Mouse (Mus musculus) forebrain, embryonic 10.5 days (tissue): Measurements from ENCODE around the gene Nol11. TPM values are rescaled to one million over a fixed set of nuclear protein-coding genes. Genes with fewer than 3 reads are reported as not detected.

ENCODE experiments used
- DNase-seq: peaks from one replicate; pipeline ENCODE4 v3.0.0-alpha.2; 2017; ENCODE audit warnings: low spot score; ENCODE audit errors: extremely low spot score
- H3K27ac ChIP-seq: fragments of 300-500 bp; sonication (generic); 2 replicates; pipeline ENCODE4 v1.5.1; 2016; ENCODE audit warnings: mild to moderate bottlenecking
- H3K27me3 ChIP-seq: fragments of 300-500 bp; sonication (generic); 2 replicates; pipeline ENCODE4 v1.6.1; 2016; ENCODE audit warnings: mild to moderate bottlenecking; ENCODE audit not compliant: poor library complexity, severe bottlenecking
- H3K36me3 ChIP-seq: fragments of 300-500 bp; sonication (generic); replicated peaks from 2 replicates; pipeline ENCODE4 v1.6.1; 2016; ENCODE audit warnings: mild to moderate bottlenecking, moderate library complexity
- H3K4me1 ChIP-seq: fragments of 300-500 bp; sonication (generic); 2 replicates; pipeline ENCODE4 v1.6.1; 2016
- H3K4me3 ChIP-seq: fragments of 300-500 bp; sonication (generic); 2 replicates; pipeline ENCODE4 v1.5.1; 2016; ENCODE audit warnings: mild to moderate bottlenecking, moderate library complexity
- H3K9me3 ChIP-seq: fragments of 300-500 bp; sonication (generic); 2 replicates; pipeline ENCODE4 v1.6.1; 2016; ENCODE audit warnings: mild to moderate bottlenecking, moderate library complexity
- WGBS: fragments of 180-500 bp; shearing (Covaris S2); methylation state at CpG from one replicate; pipeline ENCODE4 v1.1.7; 2016; 5-methylcytosine and 5-hydroxymethylcytosine counted together
- polyA plus RNA-seq: library from polyadenylated mRNA; unstranded; fragments of >200 nt; fragmentation: Nextera tagmentation; extraction: Ambion mirVana; gene quantifications from 2 replicates; pipeline ENCODE4 v1.2.1, GENCODE M21; 2016

The Nol11 gene
- 77.3 and 84.4 TPM in 2 replicates for polyA plus RNA-seq

GRCm38 (mm10) chr11:107188565-107189552, at the start of gene Nol11:
Gene Nol11 (minus strand): TSS chr11:107189381.
- Histone ChIP-seq H3K36me3 (peaks cover 36% of the 10 kb centered on the region), H3K27me3 (no peaks in the 10 kb centered on the region), H3K9me3 (no peaks in the 10 kb centered on the region), H3K4me1 (peaks cover 8% of the 10 kb centered on the region), H3K4me3 (peak within 1 kb of the TSS; percentile 74), H3K27ac (peak within 1 kb of the TSS; percentile 94)
- under 1% methylated on average over 62 of the region's 62 CpGs for WGBS
- peak; percentile 98 for DNase-seq

- H3K9me3 ChIP-seq: no peaks in the 10 kb centered on the region
- H3K27ac ChIP-seq: no peak overlapping the region
- peaks cover 17% of the 10 kb centered on the region for H3K36me3 ChIP-seq
- no peak for DNase-seq
- no peak overlapping the region for H3K4me3 ChIP-seq
- H3K27me3 ChIP-seq: no peaks in the 10 kb centered on the region
- H3K4me1 ChIP-seq: peaks cover 4% of the 10 kb centered on the region; the same call in 1 of the 2 replicates
- 94% methylated on average over 6 of the region's 6 CpGs for WGBS
These were observed 49.3 kb upstream of the Nol11 start for GRCm38 (mm10) chr11:107238506-107238905.

- H3K36me3 ChIP-seq: peaks cover 27% of the 10 kb centered on the region
- H3K4me3 ChIP-seq: no peak overlapping the region
- 95% methylated on average over 4 of the region's 4 CpGs for WGBS
- no peaks in the 10 kb centered on the region for H3K4me1 ChIP-seq
- H3K27me3 ChIP-seq: no peaks in the 10 kb centered on the region
- H3K9me3 ChIP-seq: no peaks in the 10 kb centered on the region
- H3K27ac ChIP-seq: no peak overlapping the region
- DNase-seq: no peak
These were observed 48.4 kb upstream of the Nol11 start for GRCm38 (mm10) chr11:107237532-107237931.

DNA sequence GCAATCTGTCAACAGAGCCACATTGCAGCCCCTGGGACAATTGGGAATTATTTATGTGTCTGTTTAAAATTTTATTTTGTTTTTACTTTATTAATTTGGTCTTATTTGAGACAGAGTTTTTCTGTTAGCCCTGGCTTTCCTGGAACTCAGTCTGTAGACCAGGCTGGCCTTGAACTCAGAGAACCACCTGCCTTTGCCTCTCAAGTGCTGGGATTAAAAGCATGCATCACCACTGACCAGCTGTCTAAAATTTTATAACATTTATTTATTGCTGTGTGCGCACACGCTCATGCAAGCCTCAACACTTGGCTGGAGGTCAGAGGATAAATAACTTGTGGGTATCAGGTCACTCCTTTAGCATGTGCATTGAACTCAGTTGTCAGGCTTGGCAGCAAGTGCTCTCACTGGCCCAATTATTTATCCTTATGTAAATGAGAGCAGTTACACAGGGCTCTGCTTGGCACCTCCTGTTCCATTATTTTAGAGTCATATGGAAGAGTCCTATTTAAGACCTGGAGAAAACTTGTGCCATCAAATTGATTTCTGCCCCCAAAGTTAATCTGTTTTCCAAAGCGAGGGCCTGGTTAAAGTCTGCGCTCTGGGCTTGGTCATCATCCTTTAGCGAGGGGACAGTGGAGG, 44.2 kb upstream of the Nol11 start:
- 93% methylated on average over 5 of the region's 5 CpGs for WGBS

GRCm38 (mm10) chr11:107230128-107230527, 40.9 kb upstream of the Nol11 start:
- peaks cover 13% of the 10 kb centered on the region; the same call in 1 of the 2 replicates for H3K9me3 ChIP-seq
- peaks cover 69% of the 10 kb centered on the region for H3K36me3 ChIP-seq
- H3K4me1 ChIP-seq: peaks cover 14% of the 10 kb centered on the region
- no peak overlapping the region for H3K4me3 ChIP-seq
- peaks cover 7% of the 10 kb centered on the region; the same call in 1 of the 2 replicates for H3K27me3 ChIP-seq
- 67% methylated on average over 10 of the region's 10 CpGs for WGBS
- no peak overlapping the region for H3K27ac ChIP-seq
- DNase-seq: no peak

More for the DNA sequence above, 44.2 kb upstream of the Nol11 start:
- H3K9me3 ChIP-seq: peaks cover 8% of the 10 kb centered on the region; the same call in 1 of the 2 replicates
- H3K27me3 ChIP-seq: peaks cover 7% of the 10 kb centered on the region; the same call in 1 of the 2 replicates
- H3K4me3 ChIP-seq: no peak overlapping the region
- no peak for DNase-seq
- H3K4me1 ChIP-seq: peaks cover 14% of the 10 kb centered on the region
- H3K36me3 ChIP-seq: peaks cover 41% of the 10 kb centered on the region
- no peak overlapping the region for H3K27ac ChIP-seq

- peaks cover 46% of the 10 kb centered on the region for H3K36me3 ChIP-seq
- WGBS: 97% methylated on average over 1 of the region's 1 CpGs
These were observed 37.2 kb upstream of the Nol11 start for GRCm38 (mm10) chr11:107226431-107226830.

GRCm38 (mm10) chr11:107226013-107226412, 36.8 kb upstream of the Nol11 start:
- Histone ChIP-seq H3K27me3 (0 out of 2 replicates have a peak, but pooled peaks cover 3% of the 10 kb centered on the region), H3K36me3 (peaks cover 42% of the 10 kb centered on the region)
- WGBS: 95% methylated on average over 10 of the region's 10 CpGs

More at GRCm38 (mm10) chr11:107226431-107226830, 37.2 kb upstream of the Nol11 start:
- Histone ChIP-seq H3K4me3 (no peak overlapping the region), H3K27me3 (peaks cover 5% of the 10 kb centered on the region; the same call in 1 of the 2 replicates), H3K27ac (no peak overlapping the region), H3K4me1 (peaks cover 22% of the 10 kb centered on the region), H3K9me3 (peaks cover 7% of the 10 kb centered on the region; the same call in 1 of the 2 replicates)
- DNase-seq: no peak

DNA sequence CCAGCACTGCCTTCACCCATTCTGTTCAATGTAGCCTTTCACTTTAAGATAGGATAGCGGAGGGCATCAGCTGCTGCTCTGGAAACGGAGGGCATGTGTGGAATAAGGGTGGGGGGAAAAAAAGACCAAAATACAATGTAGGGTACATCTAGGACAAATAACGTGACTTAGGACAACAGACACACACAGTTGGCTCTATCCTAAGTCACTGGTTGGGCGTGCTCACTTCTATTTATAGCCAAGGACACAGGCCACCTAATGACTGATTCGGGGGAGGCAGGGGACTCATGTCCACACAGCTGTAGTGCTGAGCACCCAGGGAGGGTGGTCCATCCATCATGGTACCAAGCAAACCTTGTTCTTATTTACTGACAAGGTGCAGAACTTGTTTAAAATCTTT, 36.1 kb upstream of the Nol11 start:
- H3K27me3 ChIP-seq: 0 out of 2 replicates have a peak, but pooled peaks cover 3% of the 10 kb centered on the region
- H3K4me3 ChIP-seq: no peak overlapping the region
- 89% methylated on average over 5 of the region's 5 CpGs for WGBS
- H3K36me3 ChIP-seq: peaks cover 42% of the 10 kb centered on the region
- no peak for DNase-seq
- H3K9me3 ChIP-seq: peaks cover 5% of the 10 kb centered on the region; the same call in 1 of the 2 replicates
- peaks cover 17% of the 10 kb centered on the region for H3K4me1 ChIP-seq
- H3K27ac ChIP-seq: no peak overlapping the region

More at GRCm38 (mm10) chr11:107226013-107226412, 36.8 kb upstream of the Nol11 start:
- Histone ChIP-seq H3K9me3 (peaks cover 5% of the 10 kb centered on the region; the same call in 1 of the 2 replicates), H3K4me3 (no peak overlapping the region), H3K4me1 (peaks cover 22% of the 10 kb centered on the region), H3K27ac (no peak overlapping the region)
- no peak for DNase-seq

DNA sequence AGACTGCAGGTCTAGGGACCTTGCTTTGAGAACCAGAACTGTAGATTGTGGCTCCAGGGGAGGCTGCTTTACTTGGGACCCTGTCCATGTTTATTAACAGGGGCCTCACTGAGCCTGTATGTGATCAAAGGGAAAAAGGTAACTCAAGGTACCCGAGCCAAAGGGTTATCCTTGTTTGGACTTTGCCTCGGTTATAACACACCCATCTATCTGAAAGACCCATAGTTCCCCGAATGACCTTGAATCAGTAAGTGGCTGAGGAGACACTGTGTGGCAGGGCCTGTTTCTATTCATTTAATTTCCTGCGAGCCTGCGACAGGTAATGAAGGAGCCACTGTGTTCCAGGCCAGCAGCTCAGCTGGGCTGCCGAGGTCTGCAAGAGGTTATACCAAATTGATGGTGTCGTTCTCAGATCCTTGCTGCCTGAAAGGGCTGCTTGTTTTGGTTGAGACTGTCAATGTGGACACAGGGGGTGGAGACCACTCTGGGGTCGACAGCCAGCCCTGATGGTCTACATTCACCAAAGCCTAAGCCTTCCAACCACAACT, 34.6 kb upstream of the Nol11 start:
- WGBS: 70% methylated on average over 8 of the region's 8 CpGs
- Histone ChIP-seq H3K4me1 (peaks cover 7% of the 10 kb centered on the region; the same call in 1 of the 2 replicates), H3K36me3 (peaks cover 42% of the 10 kb centered on the region), H3K4me3 (no peak overlapping the region), H3K27ac (no peak overlapping the region), H3K27me3 (no peaks in the 10 kb centered on the region), H3K9me3 (peaks cover 5% of the 10 kb centered on the region; the same call in 1 of the 2 replicates)
- DNase-seq: no peak

- no peak for DNase-seq
- H3K9me3 ChIP-seq: peaks cover 4% of the 10 kb centered on the region; the same call in 1 of the 2 replicates
- 83% methylated on average over 1 of the region's 1 CpGs for WGBS
- peaks cover 36% of the 10 kb centered on the region for H3K36me3 ChIP-seq
- no peak overlapping the region for H3K27ac ChIP-seq
- H3K4me3 ChIP-seq: no peak overlapping the region
- peaks cover 7% of the 10 kb centered on the region; the same call in 1 of the 2 replicates for H3K4me1 ChIP-seq
- H3K27me3 ChIP-seq: no peaks in the 10 kb centered on the region
These were observed 34.0 kb upstream of the Nol11 start for GRCm38 (mm10) chr11:107223169-107223561.

DNA sequence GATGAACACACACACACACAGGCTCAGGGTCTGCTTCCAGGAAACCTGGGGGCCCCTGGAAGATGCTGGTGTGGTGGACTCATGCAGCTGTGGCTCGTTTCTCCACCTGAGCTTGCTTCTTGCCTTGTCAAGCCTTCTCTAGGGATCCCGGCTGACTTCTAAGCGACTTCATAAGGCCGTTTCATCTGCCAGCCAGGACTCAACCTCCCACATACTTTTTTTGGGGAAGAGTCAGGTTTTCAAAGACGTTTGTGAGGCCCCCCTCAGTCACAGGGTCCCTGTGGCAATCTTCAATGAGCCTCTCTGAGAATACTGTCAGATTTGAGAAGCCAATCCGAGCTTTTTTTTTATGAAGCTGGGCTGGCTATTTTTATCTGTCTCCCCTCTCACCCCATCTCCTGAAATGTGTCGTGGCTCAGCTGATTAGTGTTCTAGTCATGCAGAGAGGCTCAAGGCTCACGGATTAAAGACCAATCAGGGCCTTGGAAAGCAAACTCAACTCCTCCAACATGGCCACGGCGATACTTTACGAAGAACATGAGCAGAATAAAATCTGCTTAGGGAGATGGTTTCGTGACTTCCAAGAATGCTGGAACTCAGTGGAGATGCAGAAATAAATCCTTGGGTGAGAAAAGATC, 33.5 kb upstream of the Nol11 start:
- no peak for DNase-seq
- Histone ChIP-seq H3K4me1 (peaks cover 7% of the 10 kb centered on the region; the same call in 1 of the 2 replicates), H3K9me3 (no peaks in the 10 kb centered on the region), H3K4me3 (no peak overlapping the region), H3K27ac (0 out of 2 replicates have a peak overlapping the region, but pooled peaks have one; percentile 12), H3K36me3 (peaks cover 31% of the 10 kb centered on the region), H3K27me3 (no peaks in the 10 kb centered on the region)
- 79% methylated on average over 12 of the region's 12 CpGs for WGBS

GRCm38 (mm10) chr11:107215111-107215510, 25.9 kb upstream of the Nol11 start:
- no peaks in the 10 kb centered on the region for H3K27me3 ChIP-seq
- no peak for DNase-seq
- no peak overlapping the region for H3K27ac ChIP-seq
- peaks cover 37% of the 10 kb centered on the region for H3K36me3 ChIP-seq
- WGBS: 88% methylated on average over 9 of the region's 9 CpGs
- H3K4me1 ChIP-seq: peaks cover 5% of the 10 kb centered on the region; the same call in 1 of the 2 replicates
- H3K9me3 ChIP-seq: no peaks in the 10 kb centered on the region
- no peak overlapping the region for H3K4me3 ChIP-seq
